Mouse (Mus musculus) kidney, adult 18-20 months (tissue): ENCODE data around the gene Trim23.
"Not testable (repeated sequence)": the region's sequence is repeated elsewhere in the genome, so short reads cannot be mapped to it uniquely, and the experiment has no call there.

ENCODE experiments used
- DNase-seq: peaks from one replicate; pipeline ENCODE4 v3.0.0; 2021

The Trim23 gene

DNA sequence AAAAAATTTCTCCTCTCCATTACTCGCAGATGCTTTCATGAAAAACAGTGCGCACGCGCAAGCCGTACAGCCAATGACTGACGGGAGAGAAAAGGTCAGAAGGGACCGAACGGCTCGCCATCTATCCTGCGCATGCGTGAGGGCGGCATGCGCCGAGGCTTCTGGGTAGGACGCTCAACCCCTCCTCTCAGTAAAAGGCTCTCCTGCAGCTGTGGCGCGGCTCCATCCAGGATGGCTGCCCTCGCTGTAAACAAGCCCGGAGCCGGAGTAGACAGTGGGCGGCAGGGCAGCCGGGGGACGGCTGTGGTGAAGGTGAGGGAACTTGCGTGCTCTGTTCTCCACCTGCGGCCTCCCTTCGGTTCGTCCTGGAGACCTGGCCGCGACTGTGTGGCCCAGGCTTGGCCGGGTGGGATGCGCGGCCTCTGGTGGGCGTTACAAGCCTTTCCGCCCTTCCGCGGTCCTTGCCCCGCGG, at the start of gene Trim23:
TSS of gene Trim23 (plus strand) at position 148 of the 472 bp plus-strand sequence.
- peak; percentile 95 for DNase-seq

DNA sequence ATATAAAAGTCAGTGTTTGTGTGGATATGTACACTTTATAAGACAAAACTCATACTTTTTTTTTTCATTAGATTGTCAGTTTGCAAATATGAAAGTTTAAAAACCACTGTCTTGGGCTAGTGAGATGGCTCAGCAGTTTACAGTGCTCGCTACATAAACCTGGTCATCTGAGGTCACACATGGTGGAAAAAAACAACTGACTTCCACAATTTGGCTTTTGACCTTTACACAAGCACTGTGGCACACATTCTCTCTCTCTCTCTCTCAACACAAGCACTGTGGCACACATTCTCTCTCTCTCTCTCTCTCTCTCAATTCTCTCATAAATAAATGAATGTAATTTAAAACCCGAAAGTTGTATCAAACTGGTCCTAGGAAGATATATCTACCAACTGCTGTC, 46.0 kb upstream of the Trim23 start:
- no peak for DNase-seq

DNA sequence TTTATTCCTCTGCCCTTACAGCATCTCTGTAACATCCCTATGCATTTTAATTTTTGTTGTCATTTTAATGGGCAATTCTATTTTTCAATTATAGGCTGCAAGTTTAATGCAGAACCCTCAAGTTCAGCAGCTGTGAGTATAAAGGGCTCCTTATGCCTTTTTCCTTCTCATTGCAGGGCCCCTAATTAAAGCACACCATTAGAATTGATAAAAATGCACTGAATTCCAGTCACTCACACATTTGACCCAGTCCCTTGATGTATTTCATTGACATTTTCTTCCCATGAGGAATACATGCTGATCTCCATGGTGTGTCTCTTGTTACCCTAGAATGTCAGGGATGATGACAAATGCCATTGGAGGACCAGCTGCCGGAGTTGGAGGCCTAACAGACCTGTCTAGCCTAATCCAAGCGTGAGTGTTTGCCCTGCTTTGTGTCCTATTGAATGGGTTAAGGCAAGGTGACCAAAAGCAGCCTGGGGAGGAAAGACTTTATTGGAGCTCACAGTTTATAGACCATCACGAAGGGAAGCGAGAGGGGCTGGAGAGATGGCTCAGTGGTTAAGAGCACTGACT, 44.0 kb upstream of the Trim23 start:
- DNase-seq: no peak

DNA sequence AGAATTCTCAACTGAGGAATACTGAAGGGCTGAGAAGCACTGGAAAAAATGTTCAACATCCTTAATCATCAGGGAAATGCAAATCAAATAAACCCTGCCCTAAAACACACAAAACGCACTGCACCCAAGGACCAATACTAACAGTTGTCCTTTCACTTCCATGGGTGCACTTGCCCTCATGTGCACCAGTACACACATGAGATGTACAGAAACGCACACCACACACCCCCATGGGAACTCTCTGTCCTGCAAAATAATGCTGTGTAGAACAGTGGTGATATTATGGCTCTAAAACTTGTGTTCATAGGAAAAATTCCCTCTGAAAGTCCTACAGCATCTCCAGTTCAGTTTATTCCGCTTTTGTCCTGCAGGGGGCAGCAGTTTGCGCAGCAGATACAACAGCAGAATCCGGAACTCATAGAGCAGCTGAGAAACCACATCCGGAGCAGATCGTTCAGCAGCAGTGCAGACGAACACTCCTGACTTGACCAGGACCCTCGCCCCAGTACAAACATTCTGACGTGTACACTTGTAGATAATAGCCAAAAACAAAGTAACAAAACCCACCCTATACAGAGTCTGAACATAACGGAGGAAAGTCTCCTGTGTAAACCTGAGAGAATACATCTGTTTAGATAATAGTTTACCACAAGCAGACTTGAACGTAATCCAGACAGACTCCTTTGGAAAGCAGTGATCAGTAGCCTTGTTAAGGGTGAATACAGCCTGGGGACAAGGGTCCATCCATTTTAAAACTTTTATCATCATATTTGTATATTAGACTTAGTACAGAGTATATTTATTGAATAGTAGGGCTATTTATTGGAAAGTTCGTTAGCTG, 39.0 kb upstream of the Trim23 start:
- DNase-seq: peak; percentile 84

DNA sequence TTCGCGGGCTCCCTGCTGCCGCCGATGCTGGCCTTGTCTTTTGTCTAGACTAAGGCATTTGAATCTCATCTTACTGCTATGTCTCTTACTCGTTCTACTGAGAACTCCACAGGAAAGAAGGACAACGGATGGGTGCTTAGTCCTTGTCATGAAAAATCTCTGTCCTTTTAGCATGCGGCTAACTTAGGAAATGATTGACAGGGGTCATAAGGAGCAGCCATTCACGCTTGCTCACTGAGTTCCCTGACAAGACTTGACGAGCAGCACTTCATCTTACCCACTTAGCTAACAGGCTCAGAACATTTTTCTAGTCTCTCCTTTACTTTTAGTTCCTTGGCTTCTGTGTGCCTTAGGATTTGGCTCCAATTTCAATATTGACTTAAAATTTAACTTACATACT, 33.7 kb upstream of the Trim23 start:
- no peak for DNase-seq

DNA sequence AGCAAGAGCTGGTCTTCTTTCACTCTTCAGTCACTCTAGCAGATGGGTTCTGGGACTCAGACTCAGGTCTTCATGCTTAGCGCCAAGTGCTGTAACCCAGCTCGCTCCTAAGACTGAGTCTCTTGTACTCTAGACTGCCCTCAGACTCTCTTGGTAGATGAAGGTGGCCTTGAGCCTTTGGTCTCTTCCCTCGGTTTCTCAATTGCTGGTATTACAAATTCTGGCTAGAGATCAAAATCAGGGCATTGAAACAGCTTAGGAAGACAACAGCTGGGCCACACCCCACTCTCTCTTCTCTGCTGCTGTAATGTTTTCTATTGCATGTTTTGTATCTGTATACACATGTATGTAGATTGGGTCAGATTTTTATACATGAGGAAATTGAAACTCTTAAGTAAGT, 33.0 kb upstream of the Trim23 start:
- no peak for DNase-seq

DNA sequence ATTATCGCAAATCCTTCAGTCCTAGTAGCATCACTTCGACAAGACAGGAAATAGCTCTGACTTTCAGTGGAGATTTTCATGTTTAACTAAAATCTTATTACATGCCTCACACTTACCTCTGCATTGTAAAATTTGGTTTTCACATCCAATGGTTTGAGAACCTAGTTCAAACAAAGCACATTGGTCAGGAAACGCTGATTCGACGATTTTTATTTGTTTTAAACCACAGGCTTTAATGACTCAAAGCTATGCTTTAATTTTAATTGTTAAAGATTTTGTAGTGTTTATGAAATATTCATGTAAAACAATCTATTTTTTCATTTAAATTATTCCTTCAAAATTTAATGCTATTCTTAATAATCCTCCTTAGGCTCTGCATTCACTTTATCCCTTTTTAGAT, 24.4 kb upstream of the Trim23 start:
- DNase-seq: no peak

DNA sequence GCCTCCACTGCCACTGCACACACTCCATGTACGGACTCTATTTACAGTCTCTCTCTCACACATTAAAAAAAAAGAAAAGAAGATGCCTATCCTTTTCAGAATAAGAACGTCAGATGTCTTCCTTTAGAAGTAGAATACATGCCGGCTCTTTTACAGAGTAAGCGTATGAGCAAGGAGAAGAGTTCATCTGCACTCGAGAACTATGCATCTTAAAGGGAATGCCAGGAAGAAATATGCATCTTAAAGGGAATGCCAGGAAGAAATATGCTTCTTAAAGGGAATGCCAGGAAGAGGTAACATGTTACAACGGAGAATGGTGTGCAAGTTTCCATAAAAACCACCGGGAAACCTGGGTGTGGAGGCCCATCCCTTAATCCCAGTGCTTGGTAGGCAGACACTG, 23.5 kb upstream of the Trim23 start:
- no peak for DNase-seq

DNA sequence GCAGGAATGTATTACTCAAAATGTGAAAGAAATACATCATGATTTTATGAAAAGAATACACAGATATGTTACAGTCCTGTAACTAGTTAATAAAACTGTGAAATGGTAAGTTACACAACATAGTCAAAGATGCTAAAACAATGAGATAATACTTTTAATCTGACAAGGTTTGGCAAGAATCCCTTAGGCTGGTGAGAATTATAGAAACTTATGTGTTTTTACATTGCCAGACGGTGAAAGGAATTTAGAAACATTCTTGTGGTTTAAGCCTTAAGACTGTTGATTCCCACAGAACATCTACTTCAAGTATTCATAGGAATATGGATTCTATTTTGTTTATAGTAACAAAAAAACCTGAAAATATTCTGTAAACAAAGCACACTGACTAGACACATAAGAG, 22.9 kb upstream of the Trim23 start:
- DNase-seq: no peak

DNA sequence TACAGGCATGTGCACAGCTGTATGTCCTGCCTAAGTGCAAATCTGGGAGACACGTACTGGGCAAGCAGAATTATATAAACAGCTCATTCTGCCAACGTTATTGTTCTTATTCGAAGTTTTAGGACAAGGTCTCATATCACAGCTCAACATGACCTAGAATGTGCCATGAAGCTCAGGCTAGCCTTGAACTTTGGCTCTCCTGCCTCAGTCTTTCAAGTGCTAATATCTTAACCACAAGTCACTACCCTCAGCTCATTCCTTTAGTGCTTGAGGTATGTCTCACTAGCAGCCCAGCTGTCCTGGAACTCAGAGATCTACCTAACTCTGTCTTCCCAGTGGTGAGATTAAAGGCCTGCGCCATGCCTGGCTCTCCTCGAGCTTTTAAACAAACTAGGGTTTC, 6.9 kb upstream of the Trim23 start:
- no peak for DNase-seq

DNA sequence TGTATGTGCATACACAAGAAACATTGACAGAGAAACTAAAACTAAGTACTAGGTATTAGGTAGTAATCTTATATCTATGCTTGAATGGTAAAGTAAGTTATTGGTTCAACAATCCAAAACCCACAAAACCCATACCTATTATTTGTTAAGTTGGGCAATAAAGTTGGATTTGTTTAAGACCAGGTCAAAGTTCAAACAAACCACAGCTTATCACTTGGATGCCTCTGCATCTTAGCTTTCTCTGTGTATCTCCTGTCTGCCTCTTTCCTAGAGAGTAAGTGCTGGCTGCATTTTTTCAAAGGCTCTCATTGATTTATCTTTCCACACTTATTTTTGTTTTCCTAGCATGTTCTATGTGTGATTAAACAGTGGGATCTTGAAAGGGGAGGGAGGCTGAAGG, 6.1 kb upstream of the Trim23 start:
- DNase-seq: no peak

DNA sequence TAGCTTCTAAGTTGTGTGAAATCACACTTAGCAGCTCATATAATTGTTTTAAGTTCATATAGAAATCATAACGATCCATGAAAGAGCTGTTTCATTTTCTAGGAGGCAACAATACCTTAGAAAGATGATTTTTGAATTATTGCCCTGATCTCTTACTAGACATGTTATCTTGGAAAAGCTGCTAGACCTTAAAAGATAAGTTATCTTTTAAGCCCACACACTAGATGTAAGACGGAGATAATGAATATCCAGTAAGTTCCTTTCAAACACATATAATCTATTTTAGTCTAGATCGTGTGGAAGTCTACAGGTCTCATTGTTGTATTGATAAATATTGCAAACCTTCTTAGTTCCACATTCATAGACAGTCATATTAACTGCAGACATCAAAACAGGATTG, 1.7 kb upstream of the Trim23 start:
- DNase-seq: no peak

DNA sequence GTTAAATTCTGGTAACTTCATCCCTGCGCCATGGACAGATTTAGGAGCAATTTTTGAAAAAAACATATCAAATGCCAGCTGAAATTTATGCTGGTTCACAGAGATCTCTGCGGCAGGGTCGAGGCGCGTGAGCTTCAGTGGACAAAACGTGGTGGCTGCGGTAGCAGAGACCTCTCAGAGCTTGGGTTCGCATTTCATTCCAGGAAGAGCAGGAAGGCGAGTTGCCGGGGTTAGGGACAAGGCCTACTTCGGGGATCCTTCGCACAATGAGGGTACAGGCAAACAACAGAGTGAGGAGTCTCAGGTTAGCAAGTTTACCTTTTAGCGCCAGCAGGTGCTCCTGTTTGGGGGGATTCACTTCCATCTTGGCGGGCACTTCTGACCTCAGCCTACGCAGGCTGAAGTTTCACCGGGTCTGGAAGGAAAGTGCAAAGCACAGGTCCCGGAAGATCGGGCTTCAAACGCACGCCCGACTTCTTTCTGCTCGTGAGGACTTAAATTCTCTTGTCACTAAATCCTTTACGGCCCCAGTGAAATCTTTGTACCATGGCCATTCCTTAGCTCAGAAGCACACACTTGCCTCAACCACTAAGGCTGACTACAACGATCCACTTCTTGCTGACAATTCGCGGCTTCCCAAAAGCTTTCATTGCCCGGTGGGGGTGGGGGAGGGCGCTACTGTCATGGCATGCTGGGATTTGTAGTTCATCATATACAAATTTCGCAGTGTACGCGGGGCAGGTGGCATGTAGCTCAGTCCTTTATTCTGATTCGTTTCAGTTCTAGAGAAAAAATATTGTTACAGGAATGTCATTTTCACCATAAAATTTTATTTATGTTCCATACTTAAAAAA, 574 bp upstream of the Trim23 start, which contains the start of gene Trappc13:
TSS of gene Trappc13 (minus strand) at position 674 of the 854 bp plus-strand sequence.
- DNase-seq: peak; percentile 90

DNA sequence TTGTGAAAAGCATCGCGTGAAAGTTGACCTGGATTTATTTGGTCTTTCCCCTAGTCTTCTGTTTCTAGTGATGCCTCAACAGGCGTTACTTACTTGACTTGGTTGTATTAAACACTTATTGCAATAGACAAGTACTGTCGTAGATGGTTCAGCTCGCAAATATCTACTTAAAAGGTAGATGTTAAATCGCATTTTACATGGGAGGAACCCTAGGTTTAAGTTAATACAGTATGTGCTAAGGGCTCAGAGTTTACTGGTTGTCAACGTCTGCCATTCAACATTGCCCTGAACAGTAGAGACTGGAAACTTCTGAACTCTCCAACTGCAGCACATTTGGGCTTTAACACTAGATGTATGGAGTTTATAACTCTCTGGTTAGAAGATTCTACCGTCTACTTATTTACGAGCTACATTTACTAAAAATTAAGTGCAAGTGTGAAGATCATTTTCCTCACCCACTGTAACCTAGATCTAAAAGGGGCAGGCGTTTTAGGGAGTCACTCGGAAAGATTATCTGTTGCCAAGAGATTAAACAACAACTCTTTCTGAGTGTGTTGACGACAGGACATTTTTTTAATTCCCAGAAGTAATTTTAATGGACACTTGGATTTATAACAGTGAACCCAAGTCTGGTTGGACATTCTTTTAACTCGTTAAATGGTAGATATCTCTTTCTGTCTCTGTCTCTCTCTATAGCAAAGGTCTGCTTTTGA, 735 bp downstream of the Trim23 start:
- no peak for DNase-seq

DNA sequence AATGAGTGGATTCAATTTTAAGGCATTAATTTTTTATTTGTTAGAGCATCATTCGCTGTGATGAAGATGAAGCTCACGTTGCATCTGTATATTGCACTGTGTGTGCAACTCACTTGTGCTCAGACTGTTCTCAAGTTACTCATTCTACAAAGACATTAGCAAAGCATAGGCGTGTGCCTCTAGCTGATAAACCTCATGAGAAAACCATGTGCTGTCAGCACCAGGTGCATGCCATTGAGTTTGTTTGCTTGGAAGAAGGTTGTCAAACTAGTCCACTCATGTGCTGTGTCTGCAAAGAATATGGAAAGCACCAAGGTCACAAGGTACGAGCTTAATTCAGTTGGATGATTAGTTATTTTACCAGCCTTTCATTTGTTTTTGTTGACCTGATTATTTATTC, 8.8 kb downstream of the Trim23 start:
- no peak for DNase-seq

DNA sequence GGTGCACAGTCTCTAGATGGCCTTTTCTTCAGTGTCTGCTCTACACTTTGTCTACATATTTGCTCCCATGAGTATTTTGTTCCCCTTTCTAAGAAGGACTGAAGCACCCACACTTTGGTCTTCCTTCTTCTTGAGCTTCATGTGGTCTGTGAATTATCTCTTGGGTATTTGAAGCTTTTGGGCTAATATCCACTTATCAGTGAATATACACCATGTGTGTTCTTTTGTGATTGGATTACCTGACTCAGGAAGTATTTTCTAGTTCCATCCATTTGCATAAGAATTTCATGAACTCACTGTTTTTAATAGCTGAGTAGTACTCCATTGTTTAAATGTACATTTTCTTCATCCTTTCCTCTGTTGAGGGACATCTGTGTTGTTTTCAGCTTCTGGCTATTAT, 17.3 kb downstream of the Trim23 start:
- DNase-seq: not testable (repeated sequence)

DNA sequence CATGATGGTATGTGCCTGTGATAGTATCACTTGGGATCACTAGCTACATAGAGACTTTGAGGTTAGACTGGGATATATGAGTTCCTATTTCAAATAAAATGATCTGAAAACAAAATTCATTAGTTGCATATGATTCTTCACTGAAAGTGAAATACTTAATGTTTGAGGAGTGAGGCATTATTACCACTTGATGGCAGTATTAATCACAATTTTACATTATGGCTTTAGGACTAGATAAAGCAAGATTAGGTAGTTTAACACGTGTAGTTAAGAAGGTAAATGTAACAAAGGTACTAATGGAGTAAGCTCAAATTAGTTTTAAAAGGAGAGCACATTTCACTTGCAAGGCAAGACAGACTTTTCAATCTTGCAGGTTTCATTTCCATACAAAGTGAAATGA, 25.7 kb downstream of the Trim23 start:
- no peak for DNase-seq

DNA sequence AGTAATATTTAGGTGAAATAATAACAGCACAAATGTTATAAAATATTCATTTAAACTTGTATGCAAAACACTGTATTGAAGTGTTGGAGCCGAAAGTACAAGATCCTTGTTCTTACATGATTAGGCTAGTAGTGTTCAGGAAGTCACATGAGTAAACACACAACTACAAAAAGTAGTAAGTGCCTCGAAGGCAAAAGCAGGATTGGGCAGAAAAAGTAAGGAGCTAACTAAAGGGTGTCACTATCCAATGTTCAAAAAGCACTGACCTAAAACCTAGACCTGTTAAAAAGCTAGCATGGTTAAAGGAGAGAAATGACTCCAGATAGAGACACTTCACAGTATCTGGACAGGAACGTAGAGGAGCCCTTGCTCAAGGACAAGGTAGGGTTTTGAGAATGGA, 48.9 kb downstream of the Trim23 start:
- DNase-seq: no peak

DNA sequence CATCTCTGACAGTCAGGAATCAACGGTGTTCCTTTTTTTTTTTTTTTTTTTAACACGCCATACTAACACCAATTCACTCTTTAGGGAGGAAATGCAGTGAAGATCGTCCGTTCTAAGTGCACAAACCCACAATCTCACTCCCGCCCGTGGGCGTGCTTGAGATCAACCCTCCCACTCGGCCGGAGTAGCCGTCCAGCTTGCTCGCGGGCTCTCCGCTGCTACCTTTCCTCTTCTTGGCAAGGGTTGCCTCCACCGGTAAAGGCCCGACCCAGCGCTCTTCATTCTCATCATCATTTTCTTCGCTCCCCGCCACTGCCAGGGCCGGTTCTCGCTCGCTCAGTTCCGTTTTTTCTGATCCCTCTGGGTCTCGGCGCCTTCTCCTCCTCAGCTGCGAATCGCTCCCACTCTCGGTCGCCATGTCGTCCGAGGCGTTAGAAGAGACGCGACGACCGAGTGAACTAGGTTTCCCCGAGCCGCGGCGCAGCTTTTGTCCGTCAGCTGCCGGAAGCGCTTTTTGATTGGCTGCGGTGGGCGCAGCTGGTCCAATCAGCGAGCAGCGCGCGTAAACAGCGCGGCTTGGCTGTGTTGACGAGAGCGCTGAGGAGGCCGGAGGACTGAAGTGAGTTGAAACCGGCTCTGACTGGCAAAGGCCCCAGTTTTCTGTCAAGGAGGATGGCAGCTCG, 49.9 kb downstream of the Trim23 start, which contains the start of the genes Cenpk and Ppwd1:
TSS of gene Cenpk (plus strand) at position 228 of the 683 bp plus-strand sequence.
TSS of gene Ppwd1 (minus strand) at position 460 of the 683 bp plus-strand sequence.
- peak; percentile 97 for DNase-seq

DNA sequence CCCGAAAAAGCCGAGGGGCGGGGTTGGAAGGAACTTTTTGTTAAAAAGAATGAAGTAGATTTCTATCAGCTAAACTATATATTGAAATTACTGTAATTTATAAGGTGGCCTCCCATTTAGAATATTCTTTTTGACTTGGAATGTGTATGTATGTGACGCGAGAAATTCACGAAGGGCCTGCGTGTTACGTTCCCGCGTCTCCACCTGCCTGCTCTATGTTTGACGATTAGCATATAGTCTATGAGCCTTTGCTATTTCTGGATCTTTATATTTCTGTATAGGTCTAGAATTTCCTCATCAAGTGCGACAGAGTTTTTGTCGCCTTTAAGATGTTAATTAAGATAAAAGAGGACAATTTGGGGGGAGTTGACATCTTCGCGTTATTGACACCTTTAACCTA, 50.6 kb downstream of the Trim23 start:
- no peak for DNase-seq
